Mouse (Mus musculus): Measurements from ENCODE around the gene 4932438H23Rik. TPM values are rescaled to one million over a fixed set of nuclear protein-coding genes. Genes with fewer than 3 reads are reported as not detected.
A peak's percentile ranks its signal among the peaks of the same experiment; 100 is the strongest.

Gene 4932438H23Rik
- total RNA-seq (2015; ENCODE audit: low replicate concordance) (not detected in 2 replicates), total RNA-seq (2017; ENCODE audit: low replicate concordance) (not detected in 2 replicates)

GRCm38 (mm10) chr16:91095022-91095421, at the start of gene 4932438H23Rik:
4932438H23Rik (minus strand) TSS chr16:91095122.
- ATAC-seq (replicated peaks; ENCODE audit: low FRiP score, poor library complexity, severe bottlenecking), result no peak

- no peak for ATAC-seq (replicated peaks; ENCODE audit: low FRiP score, poor library complexity, severe bottlenecking)
These were observed 46.2 kb upstream of the 4932438H23Rik start for GRCm38 (mm10) chr16:91140991-91141630.

- ATAC-seq (replicated peaks; ENCODE audit: low FRiP score, poor library complexity, severe bottlenecking), result no peak
These were observed 45.5 kb upstream of the 4932438H23Rik start for GRCm38 (mm10) chr16:91140457-91140856.

GRCm38 (mm10) chr16:91140056-91140455, 45.1 kb upstream of the 4932438H23Rik start:
- no peak for ATAC-seq (replicated peaks; ENCODE audit: low FRiP score, poor library complexity, severe bottlenecking)

GRCm38 (mm10) chr16:91139481-91139880, 44.6 kb upstream of the 4932438H23Rik start:
- no peak for ATAC-seq (replicated peaks; ENCODE audit: low FRiP score, poor library complexity, severe bottlenecking)

GRCm38 (mm10) chr16:91138736-91139135, 43.8 kb upstream of the 4932438H23Rik start:
- no peak for ATAC-seq (replicated peaks; ENCODE audit: low FRiP score, poor library complexity, severe bottlenecking)

GRCm38 (mm10) chr16:91138151-91138550, 43.2 kb upstream of the 4932438H23Rik start:
- no peak for ATAC-seq (replicated peaks; ENCODE audit: low FRiP score, poor library complexity, severe bottlenecking)

- ATAC-seq (replicated peaks; ENCODE audit: low FRiP score, poor library complexity, severe bottlenecking), result no peak
These were observed 41.7 kb upstream of the 4932438H23Rik start for GRCm38 (mm10) chr16:91136607-91137006.

GRCm38 (mm10) chr16:91129916-91130315, 35.0 kb upstream of the 4932438H23Rik start:
- ATAC-seq (replicated peaks; ENCODE audit: low FRiP score, poor library complexity, severe bottlenecking), result no peak

- no peak for ATAC-seq (replicated peaks; ENCODE audit: low FRiP score, poor library complexity, severe bottlenecking)
These were observed 33.5 kb upstream of the 4932438H23Rik start for GRCm38 (mm10) chr16:91128431-91128830.

- ATAC-seq (replicated peaks; ENCODE audit: low FRiP score, poor library complexity, severe bottlenecking), result no peak
These were observed 32.0 kb upstream of the 4932438H23Rik start for GRCm38 (mm10) chr16:91126734-91127524.

GRCm38 (mm10) chr16:91124256-91124655, 29.3 kb upstream of the 4932438H23Rik start:
- ATAC-seq (replicated peaks; ENCODE audit: low FRiP score, poor library complexity, severe bottlenecking), result no peak

GRCm38 (mm10) chr16:91123821-91124220, 28.9 kb upstream of the 4932438H23Rik start:
- no peak for ATAC-seq (replicated peaks; ENCODE audit: low FRiP score, poor library complexity, severe bottlenecking)

GRCm38 (mm10) chr16:91119879-91120278, 25.0 kb upstream of the 4932438H23Rik start:
- ATAC-seq (replicated peaks; ENCODE audit: low FRiP score, poor library complexity, severe bottlenecking), result no peak

- ATAC-seq (replicated peaks; ENCODE audit: low FRiP score, poor library complexity, severe bottlenecking), result peak; percentile 61
These were observed 21.8 kb upstream of the 4932438H23Rik start for GRCm38 (mm10) chr16:91116696-91117095.

GRCm38 (mm10) chr16:91116006-91116405, 21.1 kb upstream of the 4932438H23Rik start:
- no peak for ATAC-seq (replicated peaks; ENCODE audit: low FRiP score, poor library complexity, severe bottlenecking)

GRCm38 (mm10) chr16:91110999-91111535, 16.1 kb upstream of the 4932438H23Rik start:
- no peak for ATAC-seq (replicated peaks; ENCODE audit: low FRiP score, poor library complexity, severe bottlenecking)

- ATAC-seq (replicated peaks; ENCODE audit: low FRiP score, poor library complexity, severe bottlenecking), result no peak
These were observed 12.7 kb upstream of the 4932438H23Rik start for GRCm38 (mm10) chr16:91107608-91108007.

- no peak for ATAC-seq (replicated peaks; ENCODE audit: low FRiP score, poor library complexity, severe bottlenecking)
These were observed 10.6 kb upstream of the 4932438H23Rik start for GRCm38 (mm10) chr16:91105481-91106051.

GRCm38 (mm10) chr16:91104821-91105480, 10.0 kb upstream of the 4932438H23Rik start:
- no peak for ATAC-seq (replicated peaks; ENCODE audit: low FRiP score, poor library complexity, severe bottlenecking)
